Mouse (Mus musculus): Measurements from ENCODE around the gene Krtap3-2.
"Not testable (repeated sequence)": the region's sequence is repeated elsewhere in the genome, so short reads cannot be mapped to it uniquely, and the experiment has no call there.

Krtap3-2 gene

GRCm38 (mm10) chr11:99556753-99557152 lies at the start of gene Krtap3-2:
Gene Krtap3-2, minus strand, starts transcription at chr11:99556853.
- in situ Hi-C loops (cut with MboI; ENCODE audit: unreplicated experiment in 2 of 2), result no loop called here

- in situ Hi-C loops (cut with MboI; ENCODE audit: unreplicated experiment in 2 of 2), result not testable (repeated sequence)
These were observed 46.6 kb upstream of the Krtap3-2 start, which contains the start of gene Gm11938 for GRCm38 (mm10) chr11:99603208-99603607. Gene Gm11938, minus strand, starts transcription at chr11:99603308.

- in situ Hi-C loops (cut with MboI; ENCODE audit: unreplicated experiment in 2 of 2), result not testable (repeated sequence)
These were observed 41.1 kb upstream of the Krtap3-2 start, which contains the start of gene Krtap9-3 for GRCm38 (mm10) chr11:99597742-99598141. Gene Krtap9-3, minus strand, starts transcription at chr11:99598105.

- in situ Hi-C loops (cut with MboI; ENCODE audit: unreplicated experiment in 2 of 2), result no loop called here
These were observed 34.3 kb upstream of the Krtap3-2 start, which contains the start of gene Krtap1-3 for GRCm38 (mm10) chr11:99590981-99591380. Gene Krtap1-3, minus strand, starts transcription at chr11:99591339.

- in situ Hi-C loops (cut with MboI; ENCODE audit: unreplicated experiment in 2 of 2), result no loop called here
These were observed 28.4 kb upstream of the Krtap3-2 start for GRCm38 (mm10) chr11:99585096-99585495.

GRCm38 (mm10) chr11:99583245-99583704 lies 26.6 kb upstream of the Krtap3-2 start, which contains the start of gene Krtap1-4:
Gene Krtap1-4, minus strand, starts transcription at chr11:99583654.
- in situ Hi-C loops (cut with MboI; ENCODE audit: unreplicated experiment in 2 of 2), result no loop called here

GRCm38 (mm10) chr11:99581564-99581963 lies 24.9 kb upstream of the Krtap3-2 start:
- in situ Hi-C loops (cut with MboI; ENCODE audit: unreplicated experiment in 2 of 2), result no loop called here

GRCm38 (mm10) chr11:99581051-99581450 lies 24.4 kb upstream of the Krtap3-2 start:
- in situ Hi-C loops (cut with MboI; ENCODE audit: unreplicated experiment in 2 of 2), result no loop called here

- in situ Hi-C loops (cut with MboI; ENCODE audit: unreplicated experiment in 2 of 2), result no loop called here
These were observed 24.0 kb upstream of the Krtap3-2 start, which contains the start of gene Krtap1-5 for GRCm38 (mm10) chr11:99580636-99581035. Gene Krtap1-5, minus strand, starts transcription at chr11:99581016.

- in situ Hi-C loops (cut with MboI; ENCODE audit: unreplicated experiment in 2 of 2), result no loop called here
These were observed 17.5 kb upstream of the Krtap3-2 start for GRCm38 (mm10) chr11:99574106-99574505.

GRCm38 (mm10) chr11:99573164-99573563 lies 16.5 kb upstream of the Krtap3-2 start:
- in situ Hi-C loops (cut with MboI; ENCODE audit: unreplicated experiment in 2 of 2), result no loop called here

GRCm38 (mm10) chr11:99566530-99566929 lies 9.9 kb upstream of the Krtap3-2 start, which contains the start of gene Krtap3-1:
Gene Krtap3-1, minus strand, starts transcription at chr11:99566630.
- in situ Hi-C loops (cut with MboI; ENCODE audit: unreplicated experiment in 2 of 2), result no loop called here

- in situ Hi-C loops (cut with MboI; ENCODE audit: unreplicated experiment in 2 of 2), result no loop called here
These were observed 5.9 kb upstream of the Krtap3-2 start for GRCm38 (mm10) chr11:99562580-99562979.

GRCm38 (mm10) chr11:99559366-99559765 lies 2.7 kb upstream of the Krtap3-2 start, which contains the start of gene Gm11939:
Gene Gm11939, minus strand, starts transcription at chr11:99559466.
- in situ Hi-C loops (cut with MboI; ENCODE audit: unreplicated experiment in 2 of 2), result no loop called here

- in situ Hi-C loops (cut with MboI; ENCODE audit: unreplicated experiment in 2 of 2), result no loop called here
These were observed 1.5 kb upstream of the Krtap3-2 start for GRCm38 (mm10) chr11:99557976-99558745.

- in situ Hi-C loops (cut with MboI; ENCODE audit: unreplicated experiment in 2 of 2), result no loop called here
These were observed 458 bp downstream of the Krtap3-2 start for GRCm38 (mm10) chr11:99556195-99556594.

GRCm38 (mm10) chr11:99550765-99551164 lies 5.9 kb downstream of the Krtap3-2 start, which contains the start of gene Krtap3-3:
Gene Krtap3-3, minus strand, starts transcription at chr11:99550865.
- in situ Hi-C loops (cut with MboI; ENCODE audit: unreplicated experiment in 2 of 2), result no loop called here

- in situ Hi-C loops (cut with MboI; ENCODE audit: unreplicated experiment in 2 of 2), result no loop called here
These were observed 8.8 kb downstream of the Krtap3-2 start for GRCm38 (mm10) chr11:99547892-99548291.

- in situ Hi-C loops (cut with MboI; ENCODE audit: unreplicated experiment in 2 of 2), result no loop called here
These were observed 16.9 kb downstream of the Krtap3-2 start for GRCm38 (mm10) chr11:99539721-99540120.

GRCm38 (mm10) chr11:99521288-99521860 lies 35.3 kb downstream of the Krtap3-2 start, which contains the start of gene Krt39:
Gene Krt39, minus strand, starts transcription at chr11:99521338.
- in situ Hi-C loops (cut with MboI; ENCODE audit: unreplicated experiment in 2 of 2), result no loop called here

- in situ Hi-C loops (cut with MboI; ENCODE audit: unreplicated experiment in 2 of 2), result no loop called here
These were observed 42.6 kb downstream of the Krtap3-2 start for GRCm38 (mm10) chr11:99514098-99514497.
